Mouse (Mus musculus) lung, postnatal 0 days (tissue): Measurements from ENCODE around the gene Lclat1.

Experiments used
- CTCF ChIP-seq: IDR thresholded peaks from 2 replicates; pipeline ENCODE4 v1.5.1; 2016; ENCODE audit warnings: antibody characterized with exemption, mild to moderate bottlenecking
- EP300 ChIP-seq: IDR thresholded peaks from 2 replicates; pipeline ENCODE4 v1.6.1; 2016; ENCODE audit warnings: antibody characterized with exemption, mild to moderate bottlenecking, control low read depth

DNA sequence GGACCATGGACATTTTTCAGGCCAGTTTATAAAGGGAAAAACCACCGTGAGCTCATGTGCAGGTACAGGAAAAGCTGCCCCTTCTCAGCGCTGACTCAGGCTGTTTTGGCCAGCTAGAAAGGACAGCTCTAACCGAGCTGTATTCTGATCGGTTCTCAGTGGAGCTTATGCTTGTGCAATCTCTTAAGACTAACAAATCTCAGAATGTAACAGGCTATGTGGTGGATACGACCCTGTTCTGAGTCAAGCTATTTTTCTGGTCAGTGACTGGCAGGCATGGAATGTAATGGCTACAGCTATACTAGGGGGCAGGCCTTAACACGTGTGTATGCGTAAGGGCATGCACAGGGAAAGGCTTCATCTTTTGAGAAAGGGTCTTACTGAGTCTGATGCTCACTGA lies 4.3 kb downstream of the Lclat1 start:
- TF ChIP-seq CTCF (no peak), EP300 (0 out of 2 replicates have a peak, but pooled peaks have one; percentile 12)
